Mouse (Mus musculus): ENCODE measurements around the gene Xcr1. TPM values are rescaled to one million over a fixed set of nuclear protein-coding genes. Genes with fewer than 3 reads are reported as not detected.

Gene Xcr1
- polyA plus RNA-seq (2017; shearing (Covaris generic)) = under 1 TPM; 0.67 to 0.80 TPM

GRCm38 (mm10) chr9:123861929-123862328, at the start of gene Xcr1:
Gene Xcr1, minus strand, starts transcription at chr9:123862029.

GRCm38 (mm10) chr9:123851713-123852448, 9.9 kb downstream of the Xcr1 start, which contains the start of gene Fyco1:
Gene Fyco1, minus strand, starts transcription at chr9:123851899.

GRCm38 (mm10) chr9:123806267-123806666, 55.6 kb downstream of the Xcr1 start, which contains the start of gene Cxcr6:
Gene Cxcr6, plus strand, starts transcription at chr9:123806475.

Other genes with a start within 250 kb of the Xcr1 start
- under 1 TPM; 0.05 to 0.27 TPM for gene Slc6a20b, start 229.5 kb downstream of the Xcr1 start, polyA plus RNA-seq (2017; shearing (Covaris generic))
- 10 to 100 TPM in 1 of 2 experiments, 1 to 10 TPM in 1; 5.3 to 11.4 TPM for gene Ccr9, start 183.6 kb downstream of the Xcr1 start, polyA plus RNA-seq (2017; shearing (Covaris generic))
- under 1 TPM; 0.18 to 0.49 TPM for gene Slc6a20a, start 183.1 kb downstream of the Xcr1 start, polyA plus RNA-seq (2017; shearing (Covaris generic))
- gene Lztfl1, start 144.3 kb downstream of the Xcr1 start, polyA plus RNA-seq (2017; shearing (Covaris generic)) = 10 to 100 TPM; 33.2 to 37.4 TPM
- 100 to 1,000 TPM in 1 of 2 experiments, 10 to 100 TPM in 1; 36.5 to 171 TPM for gene Cxcr6, start 55.6 kb downstream of the Xcr1 start, polyA plus RNA-seq (2017; shearing (Covaris generic))
- 10 to 100 TPM; 30.0 to 33.9 TPM for gene Fyco1, start 10.1 kb downstream of the Xcr1 start, polyA plus RNA-seq (2017; shearing (Covaris generic))
- 1 to 10 TPM; 1.5 to 4.0 TPM for gene Ccr1, start 106.7 kb upstream of the Xcr1 start, polyA plus RNA-seq (2017; shearing (Covaris generic))
- gene Ccr1l1, start 116.4 kb upstream of the Xcr1 start, polyA plus RNA-seq (2017; shearing (Covaris generic)) = not detected
- 10 to 100 TPM in 1 of 2 experiments, under 1 TPM in 1; 0.58 to 20.2 TPM for gene Ccr3, start 159.9 kb upstream of the Xcr1 start, polyA plus RNA-seq (2017; shearing (Covaris generic))
- 100 to 1,000 TPM in 1 of 2 experiments, 10 to 100 TPM in 1; 47.1 to 251 TPM for gene Ccr2, start 239.9 kb upstream of the Xcr1 start, polyA plus RNA-seq (2017; shearing (Covaris generic))

Measured in activated CD4-positive, CD25-positive, alpha-beta regulatory T cell (primary cell).